Mouse (Mus musculus) midbrain, embryonic 16.5 days (tissue): ENCODE results near the gene Ssx2ip. TPM values are rescaled to one million over a fixed set of nuclear protein-coding genes. Genes with fewer than 3 reads are reported as not detected.

Experiments
- ATAC-seq: fragments of 200-750 bp; cut with Nextera tagmentation; 2 replicates; pipeline ENCODE4 v1.8.0; 2017; ENCODE audit warnings: moderate TSS enrichment
- H3K27ac ChIP-seq: fragments of 300-500 bp; sonication (generic); 2 replicates; pipeline ENCODE4 v1.5.1; 2014; ENCODE audit warnings: mild to moderate bottlenecking, low read length, mixed read lengths
- H3K27me3 ChIP-seq: fragments of 300-500 bp; sonication (generic); 2 replicates; pipeline ENCODE4 v1.6.1; 2014; ENCODE audit warnings: low read depth, low read length, mixed read lengths; ENCODE audit not compliant: control insufficient read depth, insufficient read depth
- H3K36me3 ChIP-seq: fragments of 300-500 bp; sonication (generic); 2 replicates; pipeline ENCODE4 v1.6.1; 2014; ENCODE audit warnings: mild to moderate bottlenecking, low read length, moderate library complexity, mixed read lengths; ENCODE audit not compliant: control insufficient read depth, insufficient read depth
- H3K4me1 ChIP-seq: fragments of 300-500 bp; sonication (generic); 2 replicates; pipeline ENCODE4 v1.6.1; 2014; ENCODE audit warnings: mild to moderate bottlenecking, low read length, mixed read lengths; ENCODE audit not compliant: control insufficient read depth, insufficient read depth
- H3K4me2 ChIP-seq: fragments of 300-500 bp; sonication (generic); 2 replicates; pipeline ENCODE4 v1.6.1; 2014; ENCODE audit warnings: mild to moderate bottlenecking, low read length, mixed read lengths
- H3K4me3 ChIP-seq: fragments of 300-500 bp; sonication (generic); 2 replicates; pipeline ENCODE4 v1.5.1; 2014; ENCODE audit warnings: low read depth, mild to moderate bottlenecking, low read length, moderate library complexity, mixed read lengths
- H3K9ac ChIP-seq: fragments of 300-500 bp; sonication (generic); 2 replicates; pipeline ENCODE4 v1.6.1; 2014; ENCODE audit warnings: low read depth, low read length, mixed read lengths
- H3K9me3 ChIP-seq: fragments of 300-500 bp; sonication (generic); replicated peaks from 2 replicates; pipeline ENCODE4 v1.6.1; 2014; ENCODE audit warnings: mild to moderate bottlenecking, low read length, mixed read lengths; ENCODE audit not compliant: control insufficient read depth, poor library complexity, severe bottlenecking
- whole genome bisulfite sequencing: fragments of 180-500 bp; shearing (Covaris S2); extraction: QIAGEN DNeasy Blood & Tissue Kit; methylation state at CpG from one replicate; pipeline ENCODE4 v1.1.7; 2014; 5-methylcytosine and 5-hydroxymethylcytosine counted together
- polyA plus RNA-seq: library from polyadenylated mRNA; unstranded; fragments of >200 nt; fragmentation: Nextera tagmentation; extraction: Ambion mirVana; gene quantifications from 2 replicates; pipeline ENCODE4 v1.2.1, GENCODE M21; 2015

Gene Ssx2ip
- polyA plus RNA-seq, 1 experiment from 2014 or later: 18.0 TPM

GRCm38 (mm10) chr3:146393641-146394100 lies 10.8 kb upstream of the Ssx2ip start:
- no peaks in the 10 kb centered on the region for H3K36me3 ChIP-seq
- no peaks in the 10 kb centered on the region for H3K27me3 ChIP-seq
- 0 out of 2 replicates have a peak, but pooled peaks have one; percentile 21 for ATAC-seq
- H3K27ac ChIP-seq: no peak overlapping the region
- H3K4me2 ChIP-seq: no peak overlapping the region
- H3K9me3 ChIP-seq: no peaks in the 10 kb centered on the region
- no peaks in the 10 kb centered on the region for H3K4me1 ChIP-seq
- H3K4me3 ChIP-seq: no peak overlapping the region
- H3K9ac ChIP-seq: no peak overlapping the region
- WGBS: 24% methylated on average over 7 of the region's 7 CpGs

GRCm38 (mm10) chr3:146396256-146396655 lies 8.2 kb upstream of the Ssx2ip start:
- Histone ChIP-seq H3K9me3 (no peaks in the 10 kb centered on the region), H3K27me3 (no peaks in the 10 kb centered on the region), H3K27ac (no peak overlapping the region), H3K4me2 (no peak overlapping the region), H3K4me1 (no peaks in the 10 kb centered on the region), H3K36me3 (no peaks in the 10 kb centered on the region), H3K9ac (no peak overlapping the region), H3K4me3 (no peak overlapping the region)
- 77% methylated on average over 6 of the region's 6 CpGs for WGBS
- no peak for ATAC-seq

- no peaks in the 10 kb centered on the region for H3K4me1 ChIP-seq
- H3K9me3 ChIP-seq: no peaks in the 10 kb centered on the region
- H3K27me3 ChIP-seq: no peaks in the 10 kb centered on the region
- no peak overlapping the region for H3K4me2 ChIP-seq
- H3K9ac ChIP-seq: no peak overlapping the region
- no peak overlapping the region for H3K4me3 ChIP-seq
- 95% methylated on average over 1 of the region's 1 CpGs for WGBS
- H3K27ac ChIP-seq: no peak overlapping the region
- no peaks in the 10 kb centered on the region for H3K36me3 ChIP-seq
- ATAC-seq: no peak
Measured at GRCm38 (mm10) chr3:146396934-146397333, 7.5 kb upstream of the Ssx2ip start.

GRCm38 (mm10) chr3:146397847-146398246 lies 6.6 kb upstream of the Ssx2ip start:
- H3K4me3 ChIP-seq: no peak overlapping the region
- H3K27ac ChIP-seq: no peak overlapping the region
- 90% methylated on average over 4 of the region's 4 CpGs for WGBS
- H3K4me1 ChIP-seq: no peaks in the 10 kb centered on the region
- H3K27me3 ChIP-seq: no peaks in the 10 kb centered on the region
- H3K9ac ChIP-seq: no peak overlapping the region
- no peak overlapping the region for H3K4me2 ChIP-seq
- no peak for ATAC-seq
- H3K9me3 ChIP-seq: no peaks in the 10 kb centered on the region
- no peaks in the 10 kb centered on the region for H3K36me3 ChIP-seq

DNA sequence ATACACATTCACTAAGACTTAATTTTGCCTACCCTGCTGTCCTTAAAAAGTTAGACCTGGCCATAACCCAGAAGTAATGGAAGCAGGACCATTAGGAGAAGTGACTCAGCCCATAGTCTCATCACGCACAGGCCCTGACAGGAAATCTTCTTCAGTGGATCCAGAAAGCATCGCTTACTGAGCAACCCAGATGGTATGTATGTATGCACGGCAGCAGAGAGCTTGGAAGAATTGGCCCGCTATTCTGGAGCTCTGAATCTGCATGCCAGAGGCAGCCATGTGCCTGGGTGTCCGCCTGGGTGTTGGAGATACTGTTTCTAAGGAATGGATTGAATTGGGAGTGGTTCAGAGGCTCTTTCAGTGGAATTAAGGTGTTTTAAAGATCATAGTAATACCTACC lies 5.2 kb upstream of the Ssx2ip start:
- 84% methylated on average over 5 of the region's 5 CpGs for WGBS
- H3K4me2 ChIP-seq: no peak overlapping the region
- peaks cover 3% of the 10 kb centered on the region for H3K4me1 ChIP-seq
- no peak overlapping the region for H3K27ac ChIP-seq
- no peak overlapping the region for H3K9ac ChIP-seq
- H3K36me3 ChIP-seq: no peaks in the 10 kb centered on the region
- no peaks in the 10 kb centered on the region for H3K27me3 ChIP-seq
- no peaks in the 10 kb centered on the region; the same call in 1 of the 2 replicates for H3K9me3 ChIP-seq
- ATAC-seq: no peak
- H3K4me3 ChIP-seq: no peak overlapping the region

DNA sequence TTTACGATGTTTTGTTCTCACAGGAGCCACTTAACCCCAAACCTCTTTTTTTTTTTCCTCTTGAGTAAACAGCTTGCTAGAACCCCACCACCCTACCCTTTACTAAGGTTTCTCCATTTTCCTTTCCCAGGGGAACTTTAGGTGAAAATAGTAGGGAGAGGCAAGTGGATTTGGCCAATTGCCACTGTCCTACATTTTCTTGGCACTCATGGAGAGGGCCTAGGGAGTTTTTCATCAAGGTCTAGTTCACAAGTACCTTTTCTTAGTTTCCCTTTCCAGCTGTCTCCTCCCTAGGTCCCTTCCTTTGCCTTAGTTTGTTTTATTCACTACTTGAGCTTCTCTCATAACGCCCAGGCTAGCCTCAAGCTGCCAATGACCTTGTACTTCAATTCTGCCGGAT lies 672 bp upstream of the Ssx2ip start:
- H3K4me3 ChIP-seq: peak overlapping the region; percentile 71
- peaks cover 27% of the 10 kb centered on the region for H3K4me1 ChIP-seq
- H3K27me3 ChIP-seq: no peaks in the 10 kb centered on the region
- H3K4me2 ChIP-seq: peak overlapping the region; percentile 85
- no peak for ATAC-seq
- WGBS: 41% methylated on average over 3 of the region's 3 CpGs
- H3K27ac ChIP-seq: peak overlapping the region; percentile 86
- no peaks in the 10 kb centered on the region; the same call in 1 of the 2 replicates for H3K9me3 ChIP-seq
- no peaks in the 10 kb centered on the region for H3K36me3 ChIP-seq
- peak overlapping the region; percentile 77 for H3K9ac ChIP-seq

DNA sequence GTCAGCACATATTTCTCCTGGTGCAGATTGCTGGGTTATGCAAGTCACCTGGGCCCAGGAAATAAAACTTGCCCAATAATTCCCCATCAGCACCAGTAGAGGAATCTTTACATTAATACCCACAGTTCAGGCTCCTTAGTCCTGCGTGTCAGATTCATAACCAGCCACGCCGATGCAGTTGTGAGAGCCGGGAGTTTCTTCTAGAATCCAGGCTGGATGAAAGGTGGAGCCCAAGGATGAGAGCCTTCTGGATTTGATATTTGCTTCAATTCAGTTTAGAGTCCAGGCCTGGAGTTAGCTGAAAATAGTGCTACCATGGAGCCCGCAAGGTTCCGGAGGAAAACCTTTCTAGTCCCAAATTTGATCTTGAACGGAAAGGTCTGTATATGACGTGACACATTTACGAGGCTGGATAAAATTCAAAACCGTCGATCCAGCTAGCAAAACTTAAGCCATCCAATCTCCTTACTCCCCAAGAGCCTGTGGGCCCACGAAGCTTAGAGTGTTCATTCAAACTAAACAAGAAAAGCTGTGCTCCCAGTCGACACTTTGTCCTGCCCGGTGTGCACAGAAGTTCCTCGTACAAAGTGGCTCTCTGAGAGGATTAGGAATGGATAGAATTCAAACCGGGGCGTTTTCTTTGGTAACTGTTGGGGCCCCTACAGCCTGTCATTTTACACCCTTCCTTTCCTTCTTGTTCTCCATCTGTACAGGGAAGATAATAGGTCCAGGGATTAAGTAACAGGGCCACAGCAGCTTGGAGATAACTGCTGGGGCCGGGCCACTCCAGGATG lies 968 bp downstream of the Ssx2ip start:
- 10% methylated on average over 18 of the region's 18 CpGs for WGBS
- Histone ChIP-seq H3K36me3 (no peaks in the 10 kb centered on the region), H3K4me3 (peak overlapping the region; percentile 71), H3K9me3 (no peaks in the 10 kb centered on the region; the same call in 1 of the 2 replicates), H3K4me1 (peaks cover 27% of the 10 kb centered on the region), H3K9ac (peak overlapping the region; percentile 77), H3K27ac (no peak overlapping the region), H3K27me3 (no peaks in the 10 kb centered on the region), H3K4me2 (peak overlapping the region; percentile 74)
- ATAC-seq: no peak

GRCm38 (mm10) chr3:146406007-146406341 lies 1.5 kb downstream of the Ssx2ip start:
- peak overlapping the region; percentile 71 for H3K4me3 ChIP-seq
- ATAC-seq: no peak
- H3K4me1 ChIP-seq: peaks cover 27% of the 10 kb centered on the region
- H3K36me3 ChIP-seq: no peaks in the 10 kb centered on the region
- H3K27me3 ChIP-seq: no peaks in the 10 kb centered on the region
- peak overlapping the region; percentile 77 for H3K9ac ChIP-seq
- peak overlapping the region; percentile 74 for H3K4me2 ChIP-seq
- no peaks in the 10 kb centered on the region; the same call in 1 of the 2 replicates for H3K9me3 ChIP-seq
- no peak overlapping the region for H3K27ac ChIP-seq
- 41% methylated on average over 5 of the region's 5 CpGs for WGBS

- 70% methylated on average over 16 of the region's 16 CpGs for WGBS
- Histone ChIP-seq H3K4me3 (no peak overlapping the region), H3K27ac (no peak overlapping the region), H3K4me1 (peaks cover 27% of the 10 kb centered on the region), H3K9me3 (no peaks in the 10 kb centered on the region; the same call in 1 of the 2 replicates), H3K9ac (no peak overlapping the region), H3K4me2 (peak overlapping the region; percentile 74), H3K27me3 (no peaks in the 10 kb centered on the region), H3K36me3 (no peaks in the 10 kb centered on the region)
- ATAC-seq: no peak
Measured at GRCm38 (mm10) chr3:146407086-146407721, 2.8 kb downstream of the Ssx2ip start.
